Mouse (Mus musculus): Measurements from ENCODE around the gene Fbxw5.

- TF ChIP-seq ZKSCAN1 (IDR thresholded peaks at IDR 0.05; ENCODE audit: borderline replicate concordance, low read depth, low read length) (no peak), CTCF (conservative IDR thresholded peaks at IDR 0.05 in 1 of 2, IDR thresholded peaks at IDR 0.05 in 1 of 2; ENCODE audit: low read depth in 2 of 2, low read length in 2 of 2) (no peak), ZC3H11A (IDR thresholded peaks at IDR 0.05; ENCODE audit: low read depth, low read length) (no peak), POLR2AphosphoS2 (IDR thresholded peaks at IDR 0.05; ENCODE audit: low read depth, low read length) (no peak), POLR2A (IDR thresholded peaks at IDR 0.05; ENCODE audit: low read depth, low read length) (no peak), MAFK (IDR thresholded peaks at IDR 0.05; ENCODE audit: insufficient replicate concordance, low read length) (no peak), NRF1 (IDR thresholded peaks at IDR 0.05; ENCODE audit: low read depth, low read length) (no peak), MYC (IDR thresholded peaks at IDR 0.05; ENCODE audit: low read depth, low read length) (no peak), JUND (conservative IDR thresholded peaks at IDR 0.05; ENCODE audit: low read depth, low read length) (no peak)
Observed at GRCm38 (mm10) chr2:25461407-25461806, 39.1 kb upstream of the Fbxw5 start.

Measured in CH12.LX (cell line).